Mouse (Mus musculus) embryonic facial prominence, embryonic 15.5 days (tissue): Measurements from ENCODE around the gene Raver2. TPM values are rescaled to one million over a fixed set of nuclear protein-coding genes. Genes with fewer than 3 reads are reported as not detected.

ENCODE experiments used
- ATAC-seq: fragments of 200-750 bp; cut with Nextera tagmentation; 2 replicates; pipeline ENCODE4 v1.8.0; 2017; ENCODE audit warnings: low read depth, moderate TSS enrichment; ENCODE audit not compliant: insufficient number of reproducible peaks, low FRiP score, low TSS enrichment
- H3K27ac ChIP-seq: fragments of 300-500 bp; sonication (generic); replicated peaks from 2 replicates; pipeline ENCODE4 v1.5.1; 2015; ENCODE audit warnings: mild to moderate bottlenecking, inconsistent platforms
- H3K27me3 ChIP-seq: fragments of 300-500 bp; sonication (generic); 2 replicates; pipeline ENCODE4 v1.6.1; 2015; ENCODE audit warnings: inconsistent platforms
- H3K36me3 ChIP-seq: fragments of 300-500 bp; sonication (generic); 2 replicates; pipeline ENCODE4 v1.6.1; 2015; ENCODE audit warnings: mild to moderate bottlenecking, inconsistent platforms
- H3K4me1 ChIP-seq: fragments of 300-500 bp; sonication (generic); 2 replicates; pipeline ENCODE4 v1.6.1; 2015; ENCODE audit warnings: inconsistent platforms
- H3K4me2 ChIP-seq: fragments of 300-500 bp; sonication (generic); replicated peaks from 2 replicates; pipeline ENCODE4 v1.6.1; 2015; ENCODE audit warnings: mild to moderate bottlenecking, inconsistent platforms
- H3K4me3 ChIP-seq: fragments of 300-500 bp; sonication (generic); replicated peaks from 2 replicates; pipeline ENCODE4 v1.5.1; 2015; ENCODE audit warnings: mild to moderate bottlenecking, inconsistent platforms
- H3K9ac ChIP-seq: fragments of 300-500 bp; sonication (generic); 2 replicates; pipeline ENCODE4 v1.6.1; 2015; ENCODE audit warnings: inconsistent platforms
- H3K9me3 ChIP-seq: fragments of 300-500 bp; sonication (generic); replicated peaks from 2 replicates; pipeline ENCODE4 v1.6.1; 2016; ENCODE audit warnings: inconsistent platforms
- WGBS: fragments of 180-500 bp; shearing (Covaris S2); methylation state at CpG from one replicate; pipeline ENCODE4 v1.1.7; 2015; 5-methylcytosine and 5-hydroxymethylcytosine counted together
- polyA plus RNA-seq: library from polyadenylated mRNA; unstranded; fragments of >200 nt; fragmentation: Nextera tagmentation; extraction: Ambion mirVana; gene quantifications from 2 replicates; pipeline ENCODE4 v1.2.1, GENCODE M21; 2015

The Raver2 gene
- polyA plus RNA-seq: 7.9 and 10.3 TPM in 2 replicates

DNA sequence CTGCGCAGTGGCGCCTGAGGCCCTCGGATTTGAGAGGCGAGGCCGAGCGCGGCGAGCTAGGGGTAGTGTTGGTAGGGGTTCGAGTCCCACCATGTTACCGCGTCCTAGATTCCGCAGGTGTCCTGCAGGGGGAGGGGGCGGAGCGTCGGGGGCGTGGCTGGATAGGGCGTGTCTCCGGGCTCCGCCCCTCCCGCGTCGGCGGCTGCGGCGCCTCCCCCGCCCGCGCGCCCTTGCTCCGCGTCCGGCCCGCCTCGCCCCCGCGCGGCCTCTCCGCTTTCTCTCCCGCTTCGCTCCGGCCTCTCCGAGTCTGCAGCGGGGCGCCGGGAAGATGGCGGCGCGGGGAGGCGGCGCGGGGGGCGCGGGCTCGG, at the start of gene Raver2:
Raver2 (plus strand) TSS at position 198 of the 368 bp plus-strand sequence.
- H3K4me1 ChIP-seq: peaks cover 15% of the 10 kb centered on the region; the same call in 1 of the 2 replicates
- 2% methylated on average over 31 of the region's 54 CpGs for WGBS
- peak within 1 kb of the TSS; percentile 76 for H3K27ac ChIP-seq
- H3K36me3 ChIP-seq: no peaks in the 10 kb centered on the region
- peak within 1 kb of the TSS; percentile 80 for H3K9ac ChIP-seq
- H3K9me3 ChIP-seq: no peaks in the 10 kb centered on the region
- no peaks in the 10 kb centered on the region for H3K27me3 ChIP-seq
- peak; percentile 83 for ATAC-seq
- peak within 1 kb of the TSS; percentile 94 for H3K4me2 ChIP-seq
- peak within 1 kb of the TSS; percentile 82 for H3K4me3 ChIP-seq

DNA sequence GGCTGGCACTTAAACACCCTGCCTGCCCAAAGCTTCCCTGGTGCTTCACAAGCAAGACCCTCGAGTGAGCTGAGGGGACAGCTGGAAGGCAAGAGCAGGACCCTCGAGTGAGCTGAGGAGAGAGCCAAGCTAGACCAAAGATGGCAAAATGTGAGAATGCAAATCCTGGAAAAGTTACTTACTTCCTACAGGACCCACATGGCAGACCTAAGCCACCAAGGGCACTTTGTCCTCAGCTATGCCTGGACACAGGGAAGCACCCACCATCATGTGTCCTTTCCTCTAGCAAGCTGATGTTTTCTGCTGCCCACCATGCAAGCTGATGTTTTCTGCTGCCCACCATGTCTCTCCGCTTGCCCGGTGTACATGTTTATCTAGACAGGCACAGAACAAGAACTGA, 48.2 kb upstream of the Raver2 start, which contains the start of gene Gm10577:
Gm10577 (minus strand) TSS at position 101 of the 400 bp plus-strand sequence.
- Histone ChIP-seq H3K4me2 (no peak within 1 kb of the TSS), H3K9ac (no peak within 1 kb of the TSS), H3K27ac (no peak within 1 kb of the TSS), H3K36me3 (no peaks in the 10 kb centered on the region), H3K9me3 (0 out of 2 replicates have a peak, but pooled peaks cover 10% of the 10 kb centered on the region), H3K27me3 (no peaks in the 10 kb centered on the region), H3K4me1 (no peaks in the 10 kb centered on the region), H3K4me3 (no peak within 1 kb of the TSS)
- 70% methylated on average over 4 of the region's 4 CpGs for WGBS
- ATAC-seq: no peak

DNA sequence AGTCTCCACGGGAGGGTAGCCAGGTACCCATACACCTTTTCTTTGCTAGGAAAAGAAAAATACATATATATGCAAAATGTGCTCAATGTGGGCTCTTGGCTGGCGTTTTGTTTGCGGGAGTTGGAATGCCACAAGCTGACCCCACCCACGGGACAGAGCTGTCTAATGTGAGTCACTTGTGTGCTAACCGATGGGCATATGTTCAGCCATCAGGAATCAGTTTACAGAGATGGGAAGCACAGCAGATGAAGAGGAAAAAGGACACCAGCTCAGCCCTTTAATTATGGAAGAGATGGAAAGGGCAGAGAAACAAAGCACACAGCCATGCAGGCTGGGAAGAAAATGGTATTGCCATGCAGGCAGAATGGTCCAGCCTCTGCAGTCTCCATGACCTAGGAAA, 42.2 kb upstream of the Raver2 start:
- Histone ChIP-seq H3K27me3 (no peaks in the 10 kb centered on the region), H3K4me2 (no peak overlapping the region), H3K4me1 (peaks cover 11% of the 10 kb centered on the region; the same call in 1 of the 2 replicates), H3K4me3 (no peak overlapping the region), H3K27ac (no peak overlapping the region), H3K36me3 (no peaks in the 10 kb centered on the region), H3K9ac (no peak overlapping the region), H3K9me3 (0 out of 2 replicates have a peak, but pooled peaks cover 10% of the 10 kb centered on the region)
- WGBS: 42% methylated on average over 5 of the region's 5 CpGs
- ATAC-seq: no peak

DNA sequence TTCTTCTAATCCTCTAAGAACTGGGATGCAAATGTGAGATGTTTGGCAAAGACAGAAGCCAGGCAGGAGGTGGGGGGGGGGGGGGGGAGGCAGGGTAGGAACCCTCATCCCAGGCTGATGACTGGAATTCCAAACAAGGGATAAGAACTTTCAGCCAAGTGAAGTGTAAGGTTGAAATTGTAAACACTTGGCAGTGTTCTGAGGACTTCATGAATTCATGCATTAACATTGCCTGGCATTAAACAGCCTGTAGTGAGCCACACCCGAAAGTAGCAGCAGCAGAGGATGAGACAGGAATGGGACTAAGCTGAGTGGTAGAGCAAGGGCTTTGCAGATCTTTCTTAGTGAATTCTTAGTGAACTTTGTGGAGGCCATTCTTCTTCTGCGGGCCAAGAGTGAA, 41.8 kb upstream of the Raver2 start:
- H3K27ac ChIP-seq: no peak overlapping the region
- no peaks in the 10 kb centered on the region for H3K36me3 ChIP-seq
- H3K4me3 ChIP-seq: no peak overlapping the region
- 0 out of 2 replicates have a peak, but pooled peaks cover 10% of the 10 kb centered on the region for H3K9me3 ChIP-seq
- no peak for ATAC-seq
- WGBS: 71% methylated on average over 2 of the region's 2 CpGs
- no peak overlapping the region for H3K9ac ChIP-seq
- peaks cover 11% of the 10 kb centered on the region; the same call in 1 of the 2 replicates for H3K4me1 ChIP-seq
- H3K4me2 ChIP-seq: no peak overlapping the region
- H3K27me3 ChIP-seq: no peaks in the 10 kb centered on the region

DNA sequence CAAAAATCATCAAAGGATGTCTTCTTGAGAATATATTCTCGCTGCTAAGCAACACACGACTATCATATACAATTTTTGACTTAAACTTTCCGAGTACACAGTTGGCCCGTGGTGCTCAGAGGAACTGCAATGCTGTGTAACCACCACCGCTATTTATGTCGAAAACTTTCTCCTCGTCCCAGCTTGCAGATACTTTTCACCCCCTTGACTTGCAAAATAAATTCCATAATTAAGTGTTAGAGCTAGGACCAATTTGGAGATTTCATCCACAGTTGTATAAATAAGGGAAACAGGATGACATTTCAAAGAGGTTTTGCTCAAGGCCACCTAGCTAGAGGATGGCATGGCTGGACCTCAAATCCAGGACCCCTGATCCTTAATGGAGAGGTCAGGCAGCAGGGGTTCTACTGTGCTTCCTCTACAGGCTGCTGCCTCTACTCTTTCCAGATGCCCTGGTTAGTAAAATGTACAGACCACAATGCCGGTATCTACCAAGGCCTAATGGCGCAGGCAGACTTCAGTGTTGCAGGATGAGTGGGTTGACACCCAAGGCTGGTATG, 40.9 kb upstream of the Raver2 start:
- H3K36me3 ChIP-seq: no peaks in the 10 kb centered on the region
- 0 out of 2 replicates have a peak, but pooled peaks cover 5% of the 10 kb centered on the region for H3K9me3 ChIP-seq
- 84% methylated on average over 9 of the region's 9 CpGs for WGBS
- no peak overlapping the region for H3K27ac ChIP-seq
- no peak for ATAC-seq
- no peaks in the 10 kb centered on the region for H3K27me3 ChIP-seq
- H3K4me3 ChIP-seq: no peak overlapping the region
- no peak overlapping the region for H3K9ac ChIP-seq
- H3K4me2 ChIP-seq: no peak overlapping the region
- H3K4me1 ChIP-seq: peaks cover 11% of the 10 kb centered on the region; the same call in 1 of the 2 replicates

DNA sequence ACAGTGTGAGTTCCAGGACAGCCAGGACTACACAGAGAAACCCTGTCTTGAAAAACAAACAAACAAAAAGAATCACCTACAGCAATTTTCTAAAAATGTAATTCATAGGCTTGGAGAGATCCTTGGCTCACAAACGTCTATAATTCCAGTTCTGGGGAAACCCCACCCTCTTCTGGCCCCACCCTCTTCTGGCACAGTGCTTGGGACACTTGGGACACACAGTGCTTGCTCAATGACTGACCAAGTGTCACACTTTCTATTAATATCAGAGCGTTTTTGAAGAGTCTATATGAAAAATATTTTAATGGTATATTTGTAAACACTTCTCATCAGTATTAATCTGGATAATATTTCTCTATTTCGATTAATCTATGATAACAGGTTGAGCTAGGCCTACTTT, 35.7 kb upstream of the Raver2 start:
- Histone ChIP-seq H3K36me3 (no peaks in the 10 kb centered on the region), H3K4me3 (no peak overlapping the region), H3K4me2 (no peak overlapping the region), H3K4me1 (no peaks in the 10 kb centered on the region), H3K9ac (no peak overlapping the region), H3K27me3 (no peaks in the 10 kb centered on the region), H3K27ac (no peak overlapping the region), H3K9me3 (no peaks in the 10 kb centered on the region)
- ATAC-seq: no peak
- WGBS: 61% methylated on average over 3 of the region's 3 CpGs

DNA sequence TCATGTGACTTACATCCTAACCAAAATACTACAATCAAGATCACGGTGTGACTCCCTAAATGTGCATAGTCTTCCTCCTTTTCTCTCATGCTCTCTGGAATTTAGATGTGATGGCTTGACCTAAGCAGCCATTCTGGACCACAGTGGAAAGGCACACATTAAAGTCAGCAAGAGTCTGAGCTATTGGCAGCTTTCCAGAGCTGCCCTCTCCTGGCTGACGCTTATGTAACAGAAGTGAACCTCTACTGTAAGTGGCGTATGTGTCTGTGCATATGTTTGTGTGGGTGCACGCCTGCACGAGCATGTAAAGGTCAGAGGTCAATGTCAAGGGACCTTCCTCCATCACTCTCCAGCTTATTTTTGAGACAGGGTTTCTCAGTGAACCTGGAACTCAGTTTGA, 33.7 kb upstream of the Raver2 start:
- Histone ChIP-seq H3K27ac (no peak overlapping the region), H3K27me3 (no peaks in the 10 kb centered on the region), H3K4me1 (no peaks in the 10 kb centered on the region), H3K4me2 (no peak overlapping the region), H3K36me3 (no peaks in the 10 kb centered on the region), H3K9ac (no peak overlapping the region), H3K9me3 (no peaks in the 10 kb centered on the region), H3K4me3 (no peak overlapping the region)
- 72% methylated on average over 5 of the region's 5 CpGs for WGBS
- ATAC-seq: no peak

DNA sequence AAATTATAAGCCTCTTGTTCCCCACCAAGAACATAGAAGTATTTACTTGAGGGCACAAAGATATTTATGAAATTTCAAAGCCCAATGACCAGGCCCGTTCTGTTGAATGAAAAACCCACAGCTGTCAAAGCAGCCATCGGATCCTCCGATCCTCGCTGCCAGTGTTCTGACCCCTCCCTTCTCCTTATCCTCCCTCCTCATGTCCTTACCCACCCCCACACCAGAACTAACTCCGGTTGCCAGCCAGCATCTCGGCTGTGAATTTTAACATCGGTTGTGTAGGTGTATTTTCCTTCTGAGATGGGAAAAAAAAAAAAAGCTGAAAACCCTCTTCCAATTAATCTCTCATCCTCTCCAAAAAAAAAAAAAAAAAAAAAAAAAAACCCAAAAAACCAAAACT, 31.6 kb upstream of the Raver2 start:
- Histone ChIP-seq H3K27ac (no peak overlapping the region), H3K27me3 (no peaks in the 10 kb centered on the region), H3K4me1 (no peaks in the 10 kb centered on the region), H3K9ac (no peak overlapping the region), H3K4me3 (no peak overlapping the region), H3K36me3 (no peaks in the 10 kb centered on the region), H3K4me2 (no peak overlapping the region), H3K9me3 (no peaks in the 10 kb centered on the region)
- 61% methylated on average over 7 of the region's 7 CpGs for WGBS
- no peak for ATAC-seq

DNA sequence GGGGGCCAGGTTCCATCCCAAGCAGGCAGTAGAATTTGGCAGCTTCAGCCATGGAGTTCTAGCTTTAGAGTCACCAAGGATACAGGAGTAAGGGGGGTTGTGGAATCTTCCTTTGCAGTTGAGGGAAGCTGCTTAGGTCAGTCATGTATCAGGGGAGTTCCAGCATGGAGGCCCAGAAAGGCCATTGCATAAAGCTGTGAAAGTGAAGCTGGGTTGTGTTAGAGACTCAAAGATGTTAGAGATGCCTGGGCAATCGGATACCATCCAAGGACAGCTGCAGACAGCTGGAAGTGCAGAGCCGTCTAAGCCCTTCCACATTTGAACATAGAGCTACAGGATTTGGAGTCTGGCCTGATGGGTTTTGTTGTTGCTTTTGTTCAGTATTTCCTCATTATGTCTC, 25.1 kb upstream of the Raver2 start:
- Histone ChIP-seq H3K27ac (no peak overlapping the region), H3K4me2 (no peak overlapping the region), H3K4me3 (no peak overlapping the region), H3K4me1 (no peaks in the 10 kb centered on the region), H3K9ac (no peak overlapping the region), H3K27me3 (no peaks in the 10 kb centered on the region), H3K9me3 (no peaks in the 10 kb centered on the region), H3K36me3 (no peaks in the 10 kb centered on the region)
- WGBS: 59% methylated on average over 2 of the region's 2 CpGs
- ATAC-seq: peak; percentile 34; the same call in 1 of the 2 replicates

DNA sequence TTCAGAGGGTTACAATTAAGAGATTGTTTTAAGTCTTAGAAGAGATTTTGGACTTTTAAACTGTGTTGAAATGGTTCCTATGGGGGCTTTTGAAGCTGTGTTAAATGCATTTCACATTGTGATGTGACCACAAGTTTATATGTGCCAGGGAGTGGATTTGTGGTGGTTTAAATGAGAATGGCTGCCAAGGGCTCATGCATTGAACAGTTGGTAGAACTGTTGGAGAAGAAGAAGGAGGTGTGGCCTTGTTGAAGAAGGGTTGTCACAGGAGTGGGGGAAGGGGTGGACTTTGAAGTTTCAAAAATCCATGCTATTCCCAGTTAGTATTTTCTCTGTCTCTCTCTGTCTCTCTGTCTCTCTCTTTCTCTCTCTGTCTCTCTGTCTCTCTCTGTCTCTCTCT, 24.6 kb upstream of the Raver2 start:
- H3K4me2 ChIP-seq: no peak overlapping the region
- no peak overlapping the region for H3K27ac ChIP-seq
- H3K36me3 ChIP-seq: no peaks in the 10 kb centered on the region
- H3K9me3 ChIP-seq: no peaks in the 10 kb centered on the region
- H3K9ac ChIP-seq: no peak overlapping the region
- H3K4me1 ChIP-seq: no peaks in the 10 kb centered on the region
- no peaks in the 10 kb centered on the region for H3K27me3 ChIP-seq
- no peak overlapping the region for H3K4me3 ChIP-seq
- no peak for ATAC-seq

DNA sequence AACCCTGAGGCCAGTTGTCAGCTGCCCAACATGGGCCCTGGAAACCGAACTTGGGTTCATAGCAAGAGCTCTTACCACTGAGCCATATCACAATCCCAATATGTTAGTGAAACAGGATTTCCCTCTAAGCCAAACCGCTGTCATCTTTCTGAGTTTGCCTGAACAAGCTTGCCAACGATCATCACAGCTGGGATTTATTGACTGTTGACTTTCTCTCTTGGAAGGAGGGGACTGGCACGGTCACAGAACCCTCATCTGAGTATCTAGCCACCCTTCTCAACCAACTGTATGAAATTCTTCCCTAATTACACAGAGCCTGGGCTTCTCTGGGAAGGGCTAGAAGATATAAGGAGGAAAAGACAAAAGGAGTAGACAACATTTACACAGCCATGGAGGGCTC, 22.2 kb upstream of the Raver2 start:
- H3K4me2 ChIP-seq: no peak overlapping the region
- H3K27me3 ChIP-seq: no peaks in the 10 kb centered on the region
- no peak overlapping the region for H3K9ac ChIP-seq
- 58% methylated on average over 4 of the region's 4 CpGs for WGBS
- H3K27ac ChIP-seq: no peak overlapping the region
- H3K4me1 ChIP-seq: no peaks in the 10 kb centered on the region
- H3K36me3 ChIP-seq: no peaks in the 10 kb centered on the region
- ATAC-seq: no peak
- H3K9me3 ChIP-seq: no peaks in the 10 kb centered on the region
- no peak overlapping the region for H3K4me3 ChIP-seq

DNA sequence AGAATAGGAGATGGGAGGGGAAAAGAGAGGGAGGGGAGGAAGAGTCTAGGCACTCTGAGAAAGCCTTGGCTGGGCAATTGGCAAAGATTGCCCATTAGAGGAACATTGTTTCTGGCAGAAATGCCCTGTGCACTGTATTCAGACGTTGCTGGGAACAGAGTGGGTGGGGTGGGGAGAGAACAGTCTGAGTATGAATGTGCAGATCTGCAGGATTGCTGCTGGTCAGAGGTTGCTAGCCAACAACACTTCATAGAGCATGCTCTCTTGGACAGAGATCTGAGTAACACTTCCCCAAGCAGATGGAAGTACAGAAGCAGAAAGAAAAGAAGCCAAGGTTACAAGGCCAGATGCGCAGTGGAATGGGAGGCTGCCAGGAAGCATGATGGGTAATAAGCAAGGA, 6.6 kb upstream of the Raver2 start:
- Histone ChIP-seq H3K4me3 (no peak overlapping the region), H3K27ac (no peak overlapping the region), H3K4me1 (no peaks in the 10 kb centered on the region), H3K9me3 (no peaks in the 10 kb centered on the region), H3K4me2 (no peak overlapping the region), H3K36me3 (no peaks in the 10 kb centered on the region), H3K9ac (no peak overlapping the region), H3K27me3 (no peaks in the 10 kb centered on the region)
- no peak for ATAC-seq
- 64% methylated on average over 2 of the region's 2 CpGs for WGBS
